Mouse (Mus musculus) forebrain, embryonic 11.5 days (tissue): ENCODE measurements around the gene Comt. TPM values are rescaled to one million over a fixed set of nuclear protein-coding genes. Genes with fewer than 3 reads are reported as not detected.

Source experiments
- ATAC-seq: fragments of 200-750 bp; cut with Nextera tagmentation; replicated peaks from 2 replicates; pipeline ENCODE4 v1.8.0; 2017; ENCODE audit warnings: moderate TSS enrichment; ENCODE audit not compliant: low FRiP score
- DNase-seq: peaks from one replicate; pipeline ENCODE4 v3.0.0-alpha.2; 2017; ENCODE audit warnings: low spot score
- H3K27ac ChIP-seq: fragments of 300-500 bp; sonication (generic); 2 replicates; pipeline ENCODE4 v1.5.1; 2014; ENCODE audit warnings: low read depth, low read length
- H3K27me3 ChIP-seq: fragments of 300-500 bp; sonication (generic); 2 replicates; pipeline ENCODE4 v1.6.1; 2014; ENCODE audit warnings: mild to moderate bottlenecking, low read length, mixed read lengths; ENCODE audit not compliant: control insufficient read depth, insufficient read depth
- H3K36me3 ChIP-seq: fragments of 300-500 bp; sonication (generic); 2 replicates; pipeline ENCODE4 v1.6.1; 2014; ENCODE audit warnings: mild to moderate bottlenecking, low read length, moderate library complexity, mixed read lengths; ENCODE audit not compliant: control insufficient read depth, insufficient read depth
- H3K4me1 ChIP-seq: fragments of 300-500 bp; sonication (generic); replicated peaks from 2 replicates; pipeline ENCODE4 v1.6.1; 2014; ENCODE audit warnings: low read length, mixed read lengths; ENCODE audit not compliant: control insufficient read depth, insufficient read depth
- H3K4me2 ChIP-seq: fragments of 300-500 bp; sonication (generic); 2 replicates; pipeline ENCODE4 v1.6.1; 2014; ENCODE audit warnings: low read depth, mild to moderate bottlenecking, low read length, moderate library complexity, mixed read lengths; ENCODE audit not compliant: severe bottlenecking
- H3K4me3 ChIP-seq: fragments of 300-500 bp; sonication (generic); 2 replicates; pipeline ENCODE4 v1.5.1; 2014; ENCODE audit warnings: low read depth, low read length
- H3K9ac ChIP-seq: fragments of 300-500 bp; sonication (generic); 2 replicates; pipeline ENCODE4 v1.6.1; 2014; ENCODE audit warnings: low read length
- H3K9me3 ChIP-seq: fragments of 300-500 bp; sonication (generic); 2 replicates; pipeline ENCODE4 v1.6.1; 2016; ENCODE audit warnings: low read length, mixed read lengths; ENCODE audit not compliant: control insufficient read depth
- WGBS: fragments of 180-500 bp; shearing (Covaris S2); extraction: QIAGEN DNeasy Blood & Tissue Kit; methylation state at CpG from one replicate; pipeline ENCODE4 v1.1.7; 2014; 5-methylcytosine and 5-hydroxymethylcytosine counted together
- microRNA-seq: library from miRNA; unstranded; fragments of <30 nt; microRNA quantifications from one replicate; pipeline ENCODE4, GENCODE M21; 2016; ENCODE audit not compliant: insufficient number of aligned reads
- polyA plus RNA-seq: library from polyadenylated mRNA; unstranded; fragments of >200 nt; fragmentation: Nextera tagmentation; extraction: Ambion mirVana; gene quantifications from 2 replicates; pipeline ENCODE4 v1.2.1, GENCODE M21; 2014

Comt gene
- polyA plus RNA-seq, 1 experiment from 2014 or later, result 53.6 TPM

GRCm38 (mm10) chr16:18360151-18360805 lies 66.4 kb downstream of the Comt start:
- Histone ChIP-seq H3K9me3 (no peaks in the 10 kb centered on the region), H3K9ac (no peak overlapping the region), H3K4me3 (no peak overlapping the region), H3K27me3 (no peaks in the 10 kb centered on the region), H3K27ac (no peak overlapping the region), H3K4me1 (no peaks in the 10 kb centered on the region), H3K36me3 (no peaks in the 10 kb centered on the region), H3K4me2 (no peak overlapping the region)
- no peak for DNase-seq
- no peak for ATAC-seq
- WGBS, result 74% methylated on average over 6 of the region's 6 CpGs

GRCm38 (mm10) chr16:18357977-18358376 lies 68.7 kb downstream of the Comt start:
- DNase-seq (no peak), ATAC-seq (no peak)
- no peak overlapping the region for H3K9ac ChIP-seq
- H3K9me3 ChIP-seq, result no peaks in the 10 kb centered on the region
- H3K4me1 ChIP-seq, result no peaks in the 10 kb centered on the region
- H3K27ac ChIP-seq, result no peak overlapping the region
- no peaks in the 10 kb centered on the region for H3K27me3 ChIP-seq
- H3K4me2 ChIP-seq, result no peak overlapping the region
- WGBS, result 88% methylated on average over 6 of the region's 6 CpGs
- no peaks in the 10 kb centered on the region; the same call in 1 of the 2 replicates for H3K36me3 ChIP-seq
- H3K4me3 ChIP-seq, result no peak overlapping the region

- H3K4me3 ChIP-seq, result no peak overlapping the region
- DNase-seq, result no peak
- no peak overlapping the region for H3K4me2 ChIP-seq
- H3K36me3 ChIP-seq, result no peaks in the 10 kb centered on the region; the same call in 1 of the 2 replicates
- H3K9ac ChIP-seq, result no peak overlapping the region
- H3K27me3 ChIP-seq, result no peaks in the 10 kb centered on the region
- no peak overlapping the region for H3K27ac ChIP-seq
- 97% methylated on average over 1 of the region's 1 CpGs for WGBS
- no peak for ATAC-seq
- H3K4me1 ChIP-seq, result no peaks in the 10 kb centered on the region
- H3K9me3 ChIP-seq, result no peaks in the 10 kb centered on the region
Measured at GRCm38 (mm10) chr16:18356961-18357360, 69.7 kb downstream of the Comt start.

Small RNAs within 50 kb of the gene (microRNA-seq; reads per million reads assigned to microRNA genes)
- gene Gm26219, result not detected

Other genes with a start within 250 kb of the Comt start
- not detected in 2 replicates for gene Ccdc188, start 209.0 kb downstream of the Comt start, polyA plus RNA-seq
- gene Zdhhc8, start 191.7 kb downstream of the Comt start, polyA plus RNA-seq, result 15.8 and 18.6 TPM in 2 replicates
- gene Trmt2a, start 178.2 kb downstream of the Comt start, polyA plus RNA-seq, result 110 TPM in 2 replicates
- gene Ranbp1, start 178.1 kb downstream of the Comt start, polyA plus RNA-seq, result 1,172 and 1,252 TPM in 2 replicates
- gene Gm49776, start 168.5 kb downstream of the Comt start, polyA plus RNA-seq, result 6.2 TPM in 1 of 2 replicates, not detected in the other
- gene Dgcr8, start 137.6 kb downstream of the Comt start, polyA plus RNA-seq, result 49.1 and 52.4 TPM in 2 replicates
- gene Tango2, start 78.7 kb downstream of the Comt start, polyA plus RNA-seq, result 39.1 and 40.4 TPM in 2 replicates
- 99.4 and 103 TPM in 2 replicates for gene Arvcf, start 78.7 kb downstream of the Comt start, polyA plus RNA-seq
- gene Txnrd2, start 468 bp downstream of the Comt start, polyA plus RNA-seq, result 24.8 and 26.7 TPM in 2 replicates
- gene Gnb1l, start 71.9 kb upstream of the Comt start, polyA plus RNA-seq, result 14.9 and 17.7 TPM in 2 replicates
- 2.6 and 3.8 TPM in 2 replicates for gene Rtl10, start 72.0 kb upstream of the Comt start, polyA plus RNA-seq
- 0.83 and 1.3 TPM in 2 replicates for gene Tbx1, start 163.8 kb upstream of the Comt start, polyA plus RNA-seq
- 5.3 and 6.0 TPM in 2 replicates for gene Gp1bb, start 195.6 kb upstream of the Comt start, polyA plus RNA-seq
- 2.8 and 3.4 TPM in 2 replicates for gene Gm49601, start 199.6 kb upstream of the Comt start, polyA plus RNA-seq
- gene Sept5, start 203.1 kb upstream of the Comt start, polyA plus RNA-seq, result 44.2 and 48.2 TPM in 2 replicates